Mouse (Mus musculus): Measurements from ENCODE around the gene Slc36a4.

DNA sequence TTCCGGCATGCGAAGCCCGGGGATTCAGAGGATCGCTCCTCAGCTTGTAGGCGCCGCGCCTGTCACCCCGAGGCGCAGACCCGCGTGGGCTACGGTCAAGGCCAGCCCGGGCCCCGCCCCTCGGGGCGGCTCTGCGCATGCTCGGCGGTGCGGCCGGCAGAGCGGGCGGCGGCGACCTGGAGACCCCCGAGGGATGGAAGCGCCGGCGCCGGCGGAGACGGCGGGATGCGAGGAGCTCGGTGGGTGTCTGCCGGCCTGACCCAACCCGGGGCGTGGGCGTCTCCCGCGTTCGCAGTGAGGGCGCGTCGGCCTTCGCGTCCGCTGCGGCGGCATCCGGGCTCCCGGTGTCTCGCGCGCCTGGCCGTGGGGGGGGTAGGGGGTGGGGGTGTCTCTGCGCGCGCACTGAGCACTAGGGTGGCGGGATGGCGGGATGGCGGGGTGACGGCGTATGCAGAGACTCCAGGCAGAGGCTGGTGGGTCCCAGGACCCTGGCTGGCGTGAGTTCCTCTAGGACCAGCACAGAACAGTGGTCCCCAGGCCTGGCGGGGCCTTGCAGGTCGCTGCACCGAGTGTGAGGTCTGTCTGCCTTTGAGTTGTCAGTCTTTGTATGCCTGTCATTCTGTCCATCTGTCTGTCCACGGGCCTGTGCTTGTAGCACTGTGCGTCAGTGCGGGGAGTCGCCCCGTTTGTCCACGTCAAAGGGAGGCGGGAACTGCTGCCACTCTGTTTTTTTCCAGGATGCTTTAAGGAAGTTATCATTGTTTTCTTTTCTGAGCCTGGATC, at the start of gene Slc36a4:
- TF ChIP-seq RAD21 (IDR thresholded peaks at IDR 0.05; ENCODE audit: low read depth, low read length) (no peak), CTCF (conservative IDR thresholded peaks at IDR 0.05 in 1 of 2, IDR thresholded peaks at IDR 0.05 in 1 of 2; ENCODE audit: low read depth in 2 of 2, low read length in 2 of 2) (no peak), USF2 (conservative IDR thresholded peaks at IDR 0.05; ENCODE audit: low read depth, low read length) (no peak), MAX (IDR thresholded peaks at IDR 0.05; ENCODE audit: low read length) (no peak; the same call in 1 of the 2 replicates)

Data from CH12.LX (cell line).